Mouse (Mus musculus): ENCODE results near the gene Ccdc28b. TPM values are rescaled to one million over a fixed set of nuclear protein-coding genes. Genes with fewer than 3 reads are reported as not detected.

The Ccdc28b gene
- polyA plus RNA-seq, 1 experiment, result 89.1 TPM

- Histone ChIP-seq H3K4me1 (ENCODE audit: control insufficient read depth, insufficient read depth, low read length) (no peaks in the 10 kb centered on the region), H3K27ac (ENCODE audit: insufficient read depth, low read length) (no peak overlapping the region), H3K4me3 (ENCODE audit: insufficient read depth, low read length) (no peak overlapping the region)
- TF ChIP-seq CTCF (IDR thresholded peaks at IDR 0.05; ENCODE audit: extremely low read depth, insufficient read depth, low read length) (no peak), POLR2A (IDR thresholded peaks at IDR 0.05; ENCODE audit: extremely low read depth, insufficient read depth, low read length) (no peak)
These were observed 46.1 kb downstream of the Ccdc28b start for GRCm38 (mm10) chr4:129577688-129578087.

- H3K27ac ChIP-seq (ENCODE audit: insufficient read depth, low read length), result no peak overlapping the region
- no peak overlapping the region for H3K4me3 ChIP-seq (ENCODE audit: insufficient read depth, low read length)
- TF ChIP-seq POLR2A (IDR thresholded peaks at IDR 0.05; ENCODE audit: extremely low read depth, insufficient read depth, low read length) (no peak), CTCF (IDR thresholded peaks at IDR 0.05; ENCODE audit: extremely low read depth, insufficient read depth, low read length) (0 out of 2 replicates have a peak, but pooled peaks have one; percentile 23)
- no peaks in the 10 kb centered on the region for H3K4me1 ChIP-seq (ENCODE audit: control insufficient read depth, insufficient read depth, low read length)
These were observed 46.8 kb downstream of the Ccdc28b start for GRCm38 (mm10) chr4:129576863-129577491.

GRCm38 (mm10) chr4:129575171-129575844 is 48.4 kb downstream of the Ccdc28b start:
- H3K27ac ChIP-seq (ENCODE audit: insufficient read depth, low read length), result no peak overlapping the region
- H3K4me3 ChIP-seq (ENCODE audit: insufficient read depth, low read length), result no peak overlapping the region
- TF ChIP-seq POLR2A (IDR thresholded peaks at IDR 0.05; ENCODE audit: extremely low read depth, insufficient read depth, low read length) (no peak), CTCF (IDR thresholded peaks at IDR 0.05; ENCODE audit: extremely low read depth, insufficient read depth, low read length) (no peak)
- H3K4me1 ChIP-seq (ENCODE audit: control insufficient read depth, insufficient read depth, low read length), result no peaks in the 10 kb centered on the region

GRCm38 (mm10) chr4:129573430-129573829 is 50.3 kb downstream of the Ccdc28b start, which contains the start of gene Lck:
TSS of gene Lck (minus strand) at chr4:129573641.
- Histone ChIP-seq H3K27ac (ENCODE audit: insufficient read depth, low read length) (no peak within 1 kb of the TSS), H3K4me1 (ENCODE audit: control insufficient read depth, insufficient read depth, low read length) (no peaks in the 10 kb centered on the region), H3K4me3 (ENCODE audit: insufficient read depth, low read length) (no peak within 1 kb of the TSS)
- no peak for TF ChIP-seq POLR2A (IDR thresholded peaks at IDR 0.05; ENCODE audit: extremely low read depth, insufficient read depth, low read length)
- no peak for TF ChIP-seq CTCF (IDR thresholded peaks at IDR 0.05; ENCODE audit: extremely low read depth, insufficient read depth, low read length)

- Histone ChIP-seq H3K27ac (ENCODE audit: insufficient read depth, low read length) (no peak overlapping the region), H3K4me1 (ENCODE audit: control insufficient read depth, insufficient read depth, low read length) (no peaks in the 10 kb centered on the region), H3K4me3 (ENCODE audit: insufficient read depth, low read length) (no peak overlapping the region)
- TF ChIP-seq CTCF (IDR thresholded peaks at IDR 0.05; ENCODE audit: extremely low read depth, insufficient read depth, low read length) (no peak), POLR2A (IDR thresholded peaks at IDR 0.05; ENCODE audit: extremely low read depth, insufficient read depth, low read length) (no peak)
These were observed 50.7 kb downstream of the Ccdc28b start for GRCm38 (mm10) chr4:129573093-129573370.

- TF ChIP-seq CTCF (IDR thresholded peaks at IDR 0.05; ENCODE audit: extremely low read depth, insufficient read depth, low read length) (no peak), POLR2A (IDR thresholded peaks at IDR 0.05; ENCODE audit: extremely low read depth, insufficient read depth, low read length) (no peak)
- H3K4me3 ChIP-seq (ENCODE audit: insufficient read depth, low read length), result no peak overlapping the region
These were observed 51.3 kb downstream of the Ccdc28b start for GRCm38 (mm10) chr4:129572236-129573092.

GRCm38 (mm10) chr4:129571551-129572084 is 52.1 kb downstream of the Ccdc28b start:
- H3K4me3 ChIP-seq (ENCODE audit: insufficient read depth, low read length), result no peak overlapping the region
- no peak overlapping the region for H3K27ac ChIP-seq (ENCODE audit: insufficient read depth, low read length)
- no peaks in the 10 kb centered on the region for H3K4me1 ChIP-seq (ENCODE audit: control insufficient read depth, insufficient read depth, low read length)
- TF ChIP-seq POLR2A (IDR thresholded peaks at IDR 0.05; ENCODE audit: extremely low read depth, insufficient read depth, low read length) (no peak), CTCF (IDR thresholded peaks at IDR 0.05; ENCODE audit: extremely low read depth, insufficient read depth, low read length) (no peak)

More at GRCm38 (mm10) chr4:129572236-129573092, 51.3 kb downstream of the Ccdc28b start:
- no peak overlapping the region for H3K27ac ChIP-seq (ENCODE audit: insufficient read depth, low read length)
- H3K4me1 ChIP-seq (ENCODE audit: control insufficient read depth, insufficient read depth, low read length), result no peaks in the 10 kb centered on the region

GRCm38 (mm10) chr4:129570028-129570427 is 53.7 kb downstream of the Ccdc28b start:
- no peak overlapping the region for H3K27ac ChIP-seq (ENCODE audit: insufficient read depth, low read length)
- no peaks in the 10 kb centered on the region for H3K4me1 ChIP-seq (ENCODE audit: control insufficient read depth, insufficient read depth, low read length)
- no peak overlapping the region for H3K4me3 ChIP-seq (ENCODE audit: insufficient read depth, low read length)
- TF ChIP-seq POLR2A (IDR thresholded peaks at IDR 0.05; ENCODE audit: extremely low read depth, insufficient read depth, low read length) (no peak), CTCF (IDR thresholded peaks at IDR 0.05; ENCODE audit: extremely low read depth, insufficient read depth, low read length) (no peak)

Other genes starting within 250 kb of the Ccdc28b start
- gene Zbtb8a, start 245.8 kb downstream of the Ccdc28b start, polyA plus RNA-seq (2012; rRNA removed), result 8.8 and 8.9 TPM in 2 replicates
- gene Zbtb8b, start 183.1 kb downstream of the Ccdc28b start, polyA plus RNA-seq (2012; rRNA removed), result 2.5 and 3.0 TPM in 2 replicates
- 27.9 and 28.3 TPM in 2 replicates for gene Bsdc1, start 162.4 kb downstream of the Ccdc28b start, polyA plus RNA-seq (2012; rRNA removed)
- gene Tssk3, start 132.9 kb downstream of the Ccdc28b start, polyA plus RNA-seq (2012; rRNA removed), result 0.19 and 0.36 TPM in 2 replicates
- 0.79 and 0.88 TPM in 2 replicates for gene Fam229a, start 132.8 kb downstream of the Ccdc28b start, polyA plus RNA-seq (2012; rRNA removed)
- 129 and 134 TPM in 2 replicates for gene Marcksl1, start 110.4 kb downstream of the Ccdc28b start, polyA plus RNA-seq (2012; rRNA removed)
- gene Hdac1, start 81.2 kb downstream of the Ccdc28b start, polyA plus RNA-seq (2012; rRNA removed), result 55.4 and 61.7 TPM in 2 replicates
- gene Lck, start 50.3 kb downstream of the Ccdc28b start, polyA plus RNA-seq (2012; rRNA removed), result 2.3 and 3.3 TPM in 2 replicates
- gene Fam167b, start 45.4 kb downstream of the Ccdc28b start, polyA plus RNA-seq (2012; rRNA removed), result 0.98 and 1.2 TPM in 2 replicates
- gene Eif3i, start 23.3 kb downstream of the Ccdc28b start, polyA plus RNA-seq (2012; rRNA removed), result 228 and 229 TPM in 2 replicates
- gene Tmem234, start 23.3 kb downstream of the Ccdc28b start, polyA plus RNA-seq (2012; rRNA removed), result 143 and 148 TPM in 2 replicates
- gene Dcdc2b, start 9.7 kb downstream of the Ccdc28b start, polyA plus RNA-seq (2012; rRNA removed), result 11.1 and 11.3 TPM in 2 replicates
- 34.9 and 35.4 TPM in 2 replicates for gene Iqcc, start 4.8 kb downstream of the Ccdc28b start, polyA plus RNA-seq (2012; rRNA removed)
- 32.2 and 33.4 TPM in 2 replicates for gene Txlna, start 17.1 kb upstream of the Ccdc28b start, polyA plus RNA-seq (2012; rRNA removed)
- gene Kpna6, start 48.8 kb upstream of the Ccdc28b start, polyA plus RNA-seq (2012; rRNA removed), result 50.6 and 52.9 TPM in 2 replicates
- 20.2 and 21.1 TPM in 2 replicates for gene Tmem39b, start 72.9 kb upstream of the Ccdc28b start, polyA plus RNA-seq (2012; rRNA removed)
- 33.4 and 34.2 TPM in 2 replicates for gene Khdrbs1, start 118.4 kb upstream of the Ccdc28b start, polyA plus RNA-seq (2012; rRNA removed)
- 83.2 and 87.8 TPM in 2 replicates for gene Ptp4a2, start 187.3 kb upstream of the Ccdc28b start, polyA plus RNA-seq (2012; rRNA removed)

Measured in cortical plate, adult 2 months (tissue).